Mouse (Mus musculus) hindbrain, embryonic 16.5 days (tissue): ENCODE data around the gene Plpp7. TPM values are rescaled to one million over a fixed set of nuclear protein-coding genes. Genes with fewer than 3 reads are reported as not detected.
A peak's percentile ranks its signal among the peaks of the same experiment; 100 is the strongest.

ENCODE experiments used
- ATAC-seq: fragments of 200-750 bp; cut with Nextera tagmentation; 2 replicates; pipeline ENCODE4 v1.8.0; 2017; ENCODE audit warnings: moderate TSS enrichment, moderate library complexity
- H3K27ac ChIP-seq: fragments of 300-500 bp; sonication (generic); 2 replicates; pipeline ENCODE4 v1.5.1; 2014; ENCODE audit warnings: low read depth, mild to moderate bottlenecking, control low read depth, low read length, moderate library complexity
- H3K27me3 ChIP-seq: fragments of 300-500 bp; sonication (generic); replicated peaks from 2 replicates; pipeline ENCODE4 v1.6.1; 2014; ENCODE audit warnings: low read length; ENCODE audit not compliant: control insufficient read depth, insufficient read depth
- H3K36me3 ChIP-seq: fragments of 300-500 bp; sonication (generic); 2 replicates; pipeline ENCODE4 v1.6.1; 2014; ENCODE audit warnings: mild to moderate bottlenecking, low read length, moderate library complexity, mixed read lengths; ENCODE audit not compliant: control insufficient read depth, insufficient read depth
- H3K4me1 ChIP-seq: fragments of 300-500 bp; sonication (generic); 2 replicates; pipeline ENCODE4 v1.6.1; 2014; ENCODE audit warnings: low read depth, low read length; ENCODE audit not compliant: control insufficient read depth, insufficient read depth
- H3K4me2 ChIP-seq: fragments of 300-500 bp; sonication (generic); 2 replicates; pipeline ENCODE4 v1.6.1; 2014; ENCODE audit warnings: mild to moderate bottlenecking, low read length, control low read depth, moderate library complexity
- H3K4me3 ChIP-seq: fragments of 300-500 bp; sonication (generic); 2 replicates; pipeline ENCODE4 v1.5.1; 2014; ENCODE audit warnings: mild to moderate bottlenecking, low read length, control low read depth, moderate library complexity
- H3K9ac ChIP-seq: fragments of 300-500 bp; sonication (generic); 2 replicates; pipeline ENCODE4 v1.6.1; 2014; ENCODE audit warnings: low read depth, mild to moderate bottlenecking, control low read depth, low read length, moderate library complexity
- H3K9me3 ChIP-seq: fragments of 300-500 bp; sonication (generic); 2 replicates; pipeline ENCODE4 v1.6.1; 2014; ENCODE audit warnings: mild to moderate bottlenecking, low read length, moderate library complexity; ENCODE audit not compliant: control insufficient read depth
- WGBS: fragments of 180-500 bp; shearing (Covaris S2); extraction: QIAGEN DNeasy Blood & Tissue Kit; methylation state at CpG from one replicate; pipeline ENCODE4 v1.1.7; 2014; 5-methylcytosine and 5-hydroxymethylcytosine counted together
- polyA plus RNA-seq: library from polyadenylated mRNA; unstranded; fragments of >200 nt; fragmentation: Nextera tagmentation; extraction: Ambion mirVana; gene quantifications from 2 replicates; pipeline ENCODE4 v1.2.1, GENCODE M21; 2015

Gene Plpp7
- polyA plus RNA-seq, 1 experiment from 2014 or later, result 31.1 TPM

- 81% methylated on average over 7 of the region's 7 CpGs for WGBS
Measured at GRCm38 (mm10) chr2:32104122-32104521, 8.8 kb downstream of the Plpp7 start.

GRCm38 (mm10) chr2:32105117-32105913, 10.0 kb downstream of the Plpp7 start:
- 39% methylated on average over 16 of the region's 16 CpGs for WGBS
- H3K27me3 ChIP-seq, result no peaks in the 10 kb centered on the region
- H3K36me3 ChIP-seq, result peaks cover 6% of the 10 kb centered on the region
- no peak overlapping the region for H3K4me3 ChIP-seq
- no peak overlapping the region for H3K27ac ChIP-seq
- 0 out of 2 replicates have a peak, but pooled peaks cover 2% of the 10 kb centered on the region for H3K4me1 ChIP-seq
- no peak overlapping the region for H3K4me2 ChIP-seq
- peak; percentile 42; the same call in 1 of the 2 replicates for ATAC-seq
- H3K9me3 ChIP-seq, result no peaks in the 10 kb centered on the region
- no peak overlapping the region for H3K9ac ChIP-seq

More at GRCm38 (mm10) chr2:32104122-32104521, 8.8 kb downstream of the Plpp7 start:
- peaks cover 10% of the 10 kb centered on the region for H3K36me3 ChIP-seq
- H3K4me2 ChIP-seq, result no peak overlapping the region
- H3K9ac ChIP-seq, result no peak overlapping the region
- no peak overlapping the region for H3K27ac ChIP-seq
- H3K27me3 ChIP-seq, result no peaks in the 10 kb centered on the region
- no peak for ATAC-seq
- H3K9me3 ChIP-seq, result no peaks in the 10 kb centered on the region
- no peak overlapping the region for H3K4me3 ChIP-seq
- 0 out of 2 replicates have a peak, but pooled peaks cover 2% of the 10 kb centered on the region for H3K4me1 ChIP-seq

GRCm38 (mm10) chr2:32105930-32106329, 10.6 kb downstream of the Plpp7 start:
- ATAC-seq, result no peak
- no peak overlapping the region for H3K9ac ChIP-seq
- 0 out of 2 replicates have a peak, but pooled peaks cover 2% of the 10 kb centered on the region for H3K4me1 ChIP-seq
- H3K36me3 ChIP-seq, result peaks cover 7% of the 10 kb centered on the region
- no peaks in the 10 kb centered on the region for H3K9me3 ChIP-seq
- no peaks in the 10 kb centered on the region for H3K27me3 ChIP-seq
- WGBS, result 76% methylated on average over 7 of the region's 7 CpGs
- H3K27ac ChIP-seq, result no peak overlapping the region
- H3K4me2 ChIP-seq, result no peak overlapping the region
- H3K4me3 ChIP-seq, result no peak overlapping the region

GRCm38 (mm10) chr2:32111268-32111667, 15.9 kb downstream of the Plpp7 start:
- H3K27ac ChIP-seq, result no peak overlapping the region
- no peaks in the 10 kb centered on the region for H3K27me3 ChIP-seq
- no peak overlapping the region for H3K4me2 ChIP-seq
- no peaks in the 10 kb centered on the region for H3K9me3 ChIP-seq
- no peak overlapping the region for H3K9ac ChIP-seq
- ATAC-seq, result no peak
- H3K4me1 ChIP-seq, result no peaks in the 10 kb centered on the region
- no peak overlapping the region for H3K4me3 ChIP-seq
- WGBS, result 100% methylated on average over 1 of the region's 1 CpGs
- H3K36me3 ChIP-seq, result peaks cover 7% of the 10 kb centered on the region

GRCm38 (mm10) chr2:32112548-32112947, 17.2 kb downstream of the Plpp7 start:
- 61% methylated on average over 2 of the region's 2 CpGs for WGBS

GRCm38 (mm10) chr2:32115851-32116268, 20.5 kb downstream of the Plpp7 start:
- no peak overlapping the region for H3K4me2 ChIP-seq
- H3K4me1 ChIP-seq, result no peaks in the 10 kb centered on the region
- no peak overlapping the region for H3K4me3 ChIP-seq
- no peaks in the 10 kb centered on the region for H3K9me3 ChIP-seq
- H3K36me3 ChIP-seq, result no peaks in the 10 kb centered on the region; the same call in 1 of the 2 replicates
- H3K27ac ChIP-seq, result no peak overlapping the region
- no peak for ATAC-seq
- WGBS, result 97% methylated on average over 4 of the region's 4 CpGs
- no peaks in the 10 kb centered on the region for H3K27me3 ChIP-seq
- H3K9ac ChIP-seq, result no peak overlapping the region

More at GRCm38 (mm10) chr2:32112548-32112947, 17.2 kb downstream of the Plpp7 start:
- no peak for ATAC-seq
- Histone ChIP-seq H3K27me3 (no peaks in the 10 kb centered on the region), H3K9me3 (no peaks in the 10 kb centered on the region), H3K4me1 (no peaks in the 10 kb centered on the region), H3K27ac (no peak overlapping the region), H3K4me3 (no peak overlapping the region), H3K4me2 (no peak overlapping the region), H3K36me3 (peaks cover 7% of the 10 kb centered on the region), H3K9ac (no peak overlapping the region)

- no peaks in the 10 kb centered on the region for H3K9me3 ChIP-seq
- H3K4me2 ChIP-seq, result no peak overlapping the region
- H3K27me3 ChIP-seq, result no peaks in the 10 kb centered on the region
- 88% methylated on average over 20 of the region's 20 CpGs for WGBS
- H3K9ac ChIP-seq, result no peak overlapping the region
- no peak overlapping the region for H3K4me3 ChIP-seq
- no peaks in the 10 kb centered on the region for H3K4me1 ChIP-seq
- no peak for ATAC-seq
- H3K27ac ChIP-seq, result no peak overlapping the region
- no peaks in the 10 kb centered on the region for H3K36me3 ChIP-seq
Measured at GRCm38 (mm10) chr2:32119802-32120750, 24.7 kb downstream of the Plpp7 start.

GRCm38 (mm10) chr2:32121150-32121549, 25.8 kb downstream of the Plpp7 start:
- WGBS, result 82% methylated on average over 5 of the region's 5 CpGs
- no peaks in the 10 kb centered on the region for H3K9me3 ChIP-seq
- H3K4me3 ChIP-seq, result no peak overlapping the region
- no peak overlapping the region for H3K27ac ChIP-seq
- H3K27me3 ChIP-seq, result no peaks in the 10 kb centered on the region
- no peaks in the 10 kb centered on the region for H3K4me1 ChIP-seq
- no peak overlapping the region for H3K4me2 ChIP-seq
- H3K9ac ChIP-seq, result no peak overlapping the region
- H3K36me3 ChIP-seq, result no peaks in the 10 kb centered on the region
- ATAC-seq, result no peak

- no peaks in the 10 kb centered on the region for H3K36me3 ChIP-seq
- H3K9me3 ChIP-seq, result no peaks in the 10 kb centered on the region
- H3K4me1 ChIP-seq, result no peaks in the 10 kb centered on the region
- no peak for ATAC-seq
- H3K4me3 ChIP-seq, result no peak overlapping the region
- no peak overlapping the region for H3K9ac ChIP-seq
- 73% methylated on average over 2 of the region's 2 CpGs for WGBS
- H3K27ac ChIP-seq, result no peak overlapping the region
- H3K4me2 ChIP-seq, result no peak overlapping the region
- H3K27me3 ChIP-seq, result no peaks in the 10 kb centered on the region
Measured at GRCm38 (mm10) chr2:32121785-32122184, 26.5 kb downstream of the Plpp7 start.
